Mouse (Mus musculus): ENCODE data around the gene Itgb3bp. TPM values are rescaled to one million over a fixed set of nuclear protein-coding genes. Genes with fewer than 3 reads are reported as not detected.

Gene Itgb3bp
- polyA plus RNA-seq, 1 experiment from 2014 or later = 42.6 TPM

GRCm38 (mm10) chr4:99931807-99932206, 2.2 kb upstream of the Itgb3bp start:
- peak overlapping the region; percentile 49 for H3K27ac ChIP-seq (ENCODE audit: poor library complexity, severe bottlenecking)
- no peak overlapping the region; the same call in 1 of the 2 replicates for H3K4me3 ChIP-seq
- peaks cover 19% of the 10 kb centered on the region for H3K36me3 ChIP-seq
- H3K4me2 ChIP-seq = peak overlapping the region; percentile 71
- no peaks in the 10 kb centered on the region for H3K9me3 ChIP-seq (replicated peaks)
- ATAC-seq (ENCODE audit: insufficient number of reproducible peaks, low FRiP score) = no peak
- 58% methylated on average over 4 of the region's 4 CpGs for WGBS
- no peaks in the 10 kb centered on the region for H3K27me3 ChIP-seq (replicated peaks)
- H3K4me1 ChIP-seq (replicated peaks) = peaks cover 41% of the 10 kb centered on the region
- peak overlapping the region; percentile 93 for H3K9ac ChIP-seq

GRCm38 (mm10) chr4:99931240-99931580, 1.6 kb upstream of the Itgb3bp start:
- peaks cover 47% of the 10 kb centered on the region for H3K4me1 ChIP-seq (replicated peaks)
- peak overlapping the region; percentile 83 for H3K4me3 ChIP-seq
- ATAC-seq (ENCODE audit: insufficient number of reproducible peaks, low FRiP score) = no peak
- H3K9me3 ChIP-seq (replicated peaks) = no peaks in the 10 kb centered on the region
- H3K27me3 ChIP-seq (replicated peaks) = no peaks in the 10 kb centered on the region
- peak overlapping the region; percentile 93 for H3K9ac ChIP-seq
- H3K4me2 ChIP-seq = peak overlapping the region; percentile 71
- peak overlapping the region; percentile 99 for H3K27ac ChIP-seq (ENCODE audit: poor library complexity, severe bottlenecking)
- H3K36me3 ChIP-seq = peaks cover 19% of the 10 kb centered on the region
- WGBS = 40% methylated on average over 11 of the region's 11 CpGs

DNA sequence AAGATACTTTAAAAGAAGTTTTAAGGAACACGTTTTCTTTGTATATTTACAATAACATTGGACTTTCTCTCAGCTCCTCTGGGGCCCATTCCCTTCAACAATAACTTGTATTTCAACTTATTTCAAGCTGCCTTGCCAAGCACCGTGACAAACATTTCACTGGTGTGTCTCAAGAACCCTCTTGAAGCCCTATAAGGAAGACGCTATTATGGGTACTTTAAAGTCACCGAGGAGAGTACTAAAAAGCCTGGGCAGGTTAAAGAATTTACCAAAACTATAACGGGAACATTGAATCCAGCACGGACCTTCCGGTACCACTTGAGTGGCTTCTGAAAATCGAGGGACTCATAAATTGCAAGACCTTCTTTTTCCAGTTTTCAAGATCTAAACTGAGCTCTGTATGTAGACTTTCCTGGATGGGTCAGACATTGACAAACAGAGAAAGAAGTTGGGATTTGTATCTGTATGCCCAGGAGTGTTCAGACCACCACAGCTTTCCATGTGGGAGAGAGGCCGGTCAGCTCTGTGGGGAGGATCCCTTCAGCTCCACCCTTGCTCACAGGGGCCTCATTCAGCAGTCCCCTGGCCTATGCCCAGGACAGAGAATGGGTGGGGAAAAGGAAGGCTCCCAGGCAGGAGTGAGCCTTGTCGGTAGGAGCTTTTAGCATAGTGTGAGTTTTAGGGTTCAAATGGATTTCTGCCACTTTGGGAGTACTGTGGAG, 1.1 kb upstream of the Itgb3bp start:
- Histone ChIP-seq H3K9ac (peak overlapping the region; percentile 93), H3K9me3 (replicated peaks) (no peaks in the 10 kb centered on the region), H3K27me3 (replicated peaks) (no peaks in the 10 kb centered on the region), H3K36me3 (peaks cover 16% of the 10 kb centered on the region), H3K4me1 (replicated peaks) (peaks cover 47% of the 10 kb centered on the region), H3K27ac (ENCODE audit: poor library complexity, severe bottlenecking) (peak overlapping the region; percentile 99), H3K4me2 (peak overlapping the region; percentile 71), H3K4me3 (peak overlapping the region; percentile 83)
- no peak for ATAC-seq (ENCODE audit: insufficient number of reproducible peaks, low FRiP score)
- 35% methylated on average over 10 of the region's 10 CpGs for WGBS

GRCm38 (mm10) chr4:99929149-99929612, 432 bp downstream of the Itgb3bp start, which contains the start of gene Pgm1:
Gene Pgm1 (plus strand): TSS chr4:99929414.
- Histone ChIP-seq H3K4me1 (replicated peaks) (peaks cover 54% of the 10 kb centered on the region), H3K4me2 (peak within 1 kb of the TSS; percentile 71), H3K27me3 (replicated peaks) (no peaks in the 10 kb centered on the region), H3K9ac (peak within 1 kb of the TSS; percentile 93), H3K27ac (ENCODE audit: poor library complexity, severe bottlenecking) (peak within 1 kb of the TSS; percentile 99), H3K4me3 (peak within 1 kb of the TSS; percentile 83), H3K9me3 (replicated peaks) (no peaks in the 10 kb centered on the region), H3K36me3 (peaks cover 7% of the 10 kb centered on the region)
- peak; percentile 90 for ATAC-seq (ENCODE audit: insufficient number of reproducible peaks, low FRiP score)
- WGBS = 3% methylated on average over 23 of the region's 23 CpGs

DNA sequence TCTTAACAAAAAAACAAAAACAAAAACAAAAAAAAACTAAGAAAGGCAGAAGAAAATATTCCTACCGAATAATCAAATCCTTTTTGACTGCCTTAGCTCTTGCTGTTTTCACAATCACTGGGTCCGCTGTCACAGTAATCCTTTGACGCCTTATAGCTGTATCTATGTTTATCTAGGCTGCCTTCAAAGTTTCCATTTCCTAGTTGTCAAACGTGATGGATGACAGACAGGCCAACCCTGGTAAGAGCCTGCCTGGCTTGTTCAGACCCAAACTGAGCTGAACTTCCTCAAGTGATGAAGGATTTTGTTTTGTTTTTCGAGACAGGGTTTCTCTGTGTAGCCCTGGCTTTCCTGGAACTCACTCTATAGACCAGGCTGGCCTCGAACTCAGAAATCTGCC, 1.1 kb downstream of the Itgb3bp start:
- WGBS = 20% methylated on average over 6 of the region's 6 CpGs
- Histone ChIP-seq H3K36me3 (peaks cover 7% of the 10 kb centered on the region), H3K9ac (no peak overlapping the region), H3K4me2 (peak overlapping the region; percentile 71), H3K4me3 (no peak overlapping the region), H3K9me3 (replicated peaks) (no peaks in the 10 kb centered on the region), H3K4me1 (replicated peaks) (peaks cover 51% of the 10 kb centered on the region), H3K27ac (ENCODE audit: poor library complexity, severe bottlenecking) (peak overlapping the region; percentile 99; the same call in 1 of the 2 replicates), H3K27me3 (replicated peaks) (no peaks in the 10 kb centered on the region)
- no peak for ATAC-seq (ENCODE audit: insufficient number of reproducible peaks, low FRiP score)

GRCm38 (mm10) chr4:99926380-99926779, 3.2 kb downstream of the Itgb3bp start:
- peak; percentile 27 for ATAC-seq (ENCODE audit: insufficient number of reproducible peaks, low FRiP score)
- Histone ChIP-seq H3K9me3 (replicated peaks) (no peaks in the 10 kb centered on the region), H3K9ac (no peak overlapping the region), H3K27me3 (replicated peaks) (no peaks in the 10 kb centered on the region), H3K4me3 (no peak overlapping the region), H3K27ac (ENCODE audit: poor library complexity, severe bottlenecking) (no peak overlapping the region), H3K36me3 (no peaks in the 10 kb centered on the region), H3K4me2 (no peak overlapping the region), H3K4me1 (replicated peaks) (peaks cover 36% of the 10 kb centered on the region)
- WGBS = 75% methylated on average over 4 of the region's 4 CpGs

DNA sequence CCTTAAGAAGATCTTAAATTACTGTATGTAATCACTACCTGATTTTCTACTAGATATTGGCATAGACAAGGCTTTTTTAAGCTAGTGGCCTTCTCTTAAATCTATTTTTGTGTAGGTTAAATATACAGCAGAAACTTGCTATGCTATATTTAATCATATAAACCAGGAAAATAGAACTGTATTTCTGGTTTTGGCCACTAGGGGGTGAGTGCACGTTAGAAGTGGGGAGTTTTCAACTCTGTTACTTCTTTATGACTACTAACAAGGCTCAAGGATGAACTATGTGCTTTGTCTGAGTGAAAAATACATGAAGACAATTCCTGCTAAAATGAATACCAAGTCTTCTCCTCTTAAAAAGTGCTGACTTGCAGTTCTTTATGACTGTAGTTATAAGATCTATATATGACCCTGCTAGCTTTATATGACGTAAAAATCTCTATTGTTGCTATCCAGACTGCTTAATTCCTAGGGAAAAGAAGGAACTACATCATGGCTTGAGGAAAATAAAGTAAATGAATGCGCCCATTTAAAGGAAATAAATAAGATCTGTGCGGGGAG, 15.6 kb downstream of the Itgb3bp start:
- WGBS = 61% methylated on average over 4 of the region's 4 CpGs
- H3K27ac ChIP-seq (ENCODE audit: poor library complexity, severe bottlenecking) = no peak overlapping the region
- no peaks in the 10 kb centered on the region for H3K4me1 ChIP-seq (replicated peaks)
- H3K9me3 ChIP-seq (replicated peaks) = no peaks in the 10 kb centered on the region
- no peak overlapping the region for H3K4me2 ChIP-seq
- no peak overlapping the region for H3K9ac ChIP-seq
- no peaks in the 10 kb centered on the region for H3K27me3 ChIP-seq (replicated peaks)
- H3K36me3 ChIP-seq = no peaks in the 10 kb centered on the region
- ATAC-seq (ENCODE audit: insufficient number of reproducible peaks, low FRiP score) = no peak
- H3K4me3 ChIP-seq = no peak overlapping the region

- H3K4me1 ChIP-seq (replicated peaks) = peaks cover 5% of the 10 kb centered on the region; the same call in 1 of the 2 replicates
- H3K9ac ChIP-seq = no peak overlapping the region
- H3K4me2 ChIP-seq = no peak overlapping the region
- ATAC-seq (ENCODE audit: insufficient number of reproducible peaks, low FRiP score) = no peak
- peak overlapping the region; percentile 21; the same call in 1 of the 2 replicates for H3K27ac ChIP-seq (ENCODE audit: poor library complexity, severe bottlenecking)
- H3K36me3 ChIP-seq = no peaks in the 10 kb centered on the region
- H3K4me3 ChIP-seq = no peak overlapping the region
- no peaks in the 10 kb centered on the region for H3K27me3 ChIP-seq (replicated peaks)
- H3K9me3 ChIP-seq (replicated peaks) = no peaks in the 10 kb centered on the region
These were observed 47.2 kb downstream of the Itgb3bp start for GRCm38 (mm10) chr4:99882405-99882804.

DNA sequence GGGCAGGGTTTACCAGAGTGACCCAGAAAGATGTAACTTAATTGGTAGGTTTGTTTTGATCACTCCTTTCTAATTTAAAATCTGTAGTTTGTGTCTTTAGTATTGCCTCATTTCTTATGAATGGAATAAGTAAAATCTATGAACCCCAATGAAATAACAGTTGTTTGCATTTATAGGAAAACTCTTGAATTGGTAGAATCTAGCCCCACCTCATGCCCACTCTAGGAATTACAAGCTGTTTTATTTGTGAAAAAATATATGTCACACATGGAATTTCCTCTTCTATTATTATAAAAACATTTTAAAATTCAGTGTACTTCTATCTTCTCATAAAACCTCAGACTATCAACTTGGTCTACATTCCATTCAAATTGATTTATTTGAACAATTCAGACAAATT, 47.7 kb downstream of the Itgb3bp start:
- H3K4me3 ChIP-seq = no peak overlapping the region
- H3K36me3 ChIP-seq = no peaks in the 10 kb centered on the region
- no peak overlapping the region for H3K9ac ChIP-seq
- H3K4me1 ChIP-seq (replicated peaks) = peaks cover 5% of the 10 kb centered on the region; the same call in 1 of the 2 replicates
- H3K9me3 ChIP-seq (replicated peaks) = no peaks in the 10 kb centered on the region
- no peak overlapping the region for H3K4me2 ChIP-seq
- ATAC-seq (ENCODE audit: insufficient number of reproducible peaks, low FRiP score) = no peak
- no peak overlapping the region for H3K27ac ChIP-seq (ENCODE audit: poor library complexity, severe bottlenecking)
- H3K27me3 ChIP-seq (replicated peaks) = no peaks in the 10 kb centered on the region

- H3K27ac ChIP-seq (ENCODE audit: poor library complexity, severe bottlenecking) = peak within 1 kb of the TSS; percentile 74
- WGBS = under 1% methylated on average over 48 of the region's 48 CpGs
- no peaks in the 10 kb centered on the region for H3K9me3 ChIP-seq (replicated peaks)
- no peaks in the 10 kb centered on the region for H3K36me3 ChIP-seq
- H3K4me3 ChIP-seq = peak within 1 kb of the TSS; percentile 72
- 0 out of 2 replicates have a peak, but pooled peaks cover 4% of the 10 kb centered on the region for H3K4me1 ChIP-seq (replicated peaks)
- H3K27me3 ChIP-seq (replicated peaks) = no peaks in the 10 kb centered on the region
- ATAC-seq (ENCODE audit: insufficient number of reproducible peaks, low FRiP score) = peak; percentile 89
- H3K9ac ChIP-seq = peak within 1 kb of the TSS; percentile 83
- peak within 1 kb of the TSS; percentile 82 for H3K4me2 ChIP-seq
These were observed 100.2 kb downstream of the Itgb3bp start, which contains the start of gene Efcab7 for GRCm38 (mm10) chr4:99829094-99830073. Gene Efcab7 (plus strand): TSS chr4:99829198.

DNA sequence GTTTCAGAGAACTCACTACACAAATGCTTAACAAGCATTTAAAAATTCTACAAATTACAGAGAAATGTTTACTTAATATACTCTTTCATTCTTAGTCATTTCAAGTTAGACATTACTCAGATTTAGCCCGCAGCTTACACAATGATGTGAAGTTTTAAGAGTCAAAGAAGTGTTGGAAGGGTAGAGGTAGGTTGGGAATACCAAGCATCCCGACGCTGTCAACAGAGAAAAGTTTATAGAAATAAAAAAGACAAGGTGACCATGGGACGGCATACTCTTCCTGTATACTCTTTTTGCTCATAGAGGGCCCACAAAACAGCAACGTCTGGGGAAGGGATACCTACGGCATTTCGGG, 100.9 kb downstream of the Itgb3bp start:
- Histone ChIP-seq H3K27ac (ENCODE audit: poor library complexity, severe bottlenecking) (no peak overlapping the region), H3K9me3 (replicated peaks) (no peaks in the 10 kb centered on the region), H3K4me1 (replicated peaks) (0 out of 2 replicates have a peak, but pooled peaks cover 4% of the 10 kb centered on the region), H3K4me3 (peak overlapping the region; percentile 72), H3K9ac (peak overlapping the region; percentile 83), H3K4me2 (peak overlapping the region; percentile 82), H3K27me3 (replicated peaks) (no peaks in the 10 kb centered on the region), H3K36me3 (no peaks in the 10 kb centered on the region)
- WGBS = under 1% methylated on average over 7 of the region's 7 CpGs
- ATAC-seq (ENCODE audit: insufficient number of reproducible peaks, low FRiP score) = peak; percentile 30; the same call in 1 of the 2 replicates

All from heart, embryonic 12.5 days (tissue).